14 mouse cellular contexts compared by ENCODE assay signal in genomic region chr6:28576356-28577264, GRCm38 (mm10).
DNase-seq lines count a peak whose midpoint lies in the region; ATAC-seq and TF ChIP-seq lines count a peak whose summit lies in the region.
"Had no signal": no experiment of that assay in that cellular context is flagged by ENCODE, and none has a peak within 500 bp of the region (broad histone marks: within the 10 kb centered on the region; RNA-seq: fewer than 3 reads in every experiment).

No protein-coding gene starts in this region.

- H3K27me3 ChIP-seq in hindbrain, postnatal 0 days (ENCODE audit: insufficient read depth, low read length) = no peaks in the 10 kb centered on the region
- H3K27me3 ChIP-seq: Patski had no signal

- DNase-seq in heart, adult 11 months = peak; percentile 80
- no peak for DNase-seq in heart, adult 18-20 months
- DNase-seq in layer of hippocampus, adult 2 months (ENCODE audit: low spot score in 2 of 2) = no peak
- DNase-seq in layer of hippocampus, postnatal 14 days (ENCODE audit: low spot score in 2 of 2) = no peak
- DNase-seq in brain, adult 2 months (ENCODE audit: low read depth, low spot score) = peak; percentile 89
- DNase-seq in hindbrain, postnatal 0 days (ENCODE audit: low spot score) = peak; percentile 26
- no peak for DNase-seq in left cerebral cortex, postnatal 4 days
- DNase-seq in left cerebral cortex, postnatal 10 days (ENCODE audit: extremely low spot score in 1 of 2, low spot score in 2 of 2) = no peak
- DNase-seq: adrenal gland, adult 2 months; gastrocnemius, postnatal 25 days; heart, postnatal 10 days; liver; lung, postnatal 4 days had no signal

- intact Hi-C loops in left cerebral cortex, postnatal 4 days (cut with DNase I) = no loop called here
- intact Hi-C loops in left cerebral cortex, postnatal 10 days (cut with DNase I) = no loop called here

- 26% methylated on average over 14 of the region's 14 CpGs for WGBS in hindbrain, postnatal 0 days

- H3K4me2 ChIP-seq in hindbrain, postnatal 0 days (ENCODE audit: low read depth, low read length) = 0 out of 2 replicates have a peak overlapping the region, but pooled peaks have one; percentile 4

- ATAC-seq in hindbrain, postnatal 0 days = 0 out of 2 replicates have a peak, but pooled peaks have one; percentile 8
- ATAC-seq: Patski had no signal

- H3K36me3 ChIP-seq in hindbrain, postnatal 0 days (ENCODE audit: insufficient read depth, low read length) = no peaks in the 10 kb centered on the region

- TF ChIP-seq CTCF in layer of hippocampus, adult 2 months (conservative IDR thresholded peaks at IDR 0.05) = no peak
- TF ChIP-seq CTCF in hindbrain, postnatal 0 days (IDR thresholded peaks at IDR 0.05; ENCODE audit: low read depth) = no peak

- no peak overlapping the region for H3K4me3 ChIP-seq in layer of hippocampus, adult 2 months
- H3K4me3 ChIP-seq in hindbrain, postnatal 0 days (ENCODE audit: low read length) = no peak overlapping the region

- H3K27ac ChIP-seq in layer of hippocampus, adult 2 months = peak overlapping the region; percentile 83
- H3K27ac ChIP-seq in hindbrain, postnatal 0 days = no peak overlapping the region

- peaks cover 12% of the 10 kb centered on the region; the same call in 1 of the 2 replicates for H3K4me1 ChIP-seq in hindbrain, postnatal 0 days (ENCODE audit: insufficient read depth, low read length)

- no peaks in the 10 kb centered on the region for H3K9me3 ChIP-seq in hindbrain, postnatal 0 days (ENCODE audit: low read length)

- no peak overlapping the region for H3K9ac ChIP-seq in hindbrain, postnatal 0 days (replicated peaks; ENCODE audit: low read length)

Comparison
In these comparisons a context has a peak if more than half of its experiments do, and no peak if none do; other contexts are left out.
1. DNase-seq: peak in heart, adult 11 months (single experiment), brain, adult 2 months (single experiment) and hindbrain, postnatal 0 days (single experiment); none in heart, adult 18-20 months (0 of 2), layer of hippocampus, adult 2 months (0 of 2), layer of hippocampus, postnatal 14 days (0 of 2), left cerebral cortex, postnatal 4 days (single experiment) and left cerebral cortex, postnatal 10 days (0 of 2).